In the genomic region with DNA sequence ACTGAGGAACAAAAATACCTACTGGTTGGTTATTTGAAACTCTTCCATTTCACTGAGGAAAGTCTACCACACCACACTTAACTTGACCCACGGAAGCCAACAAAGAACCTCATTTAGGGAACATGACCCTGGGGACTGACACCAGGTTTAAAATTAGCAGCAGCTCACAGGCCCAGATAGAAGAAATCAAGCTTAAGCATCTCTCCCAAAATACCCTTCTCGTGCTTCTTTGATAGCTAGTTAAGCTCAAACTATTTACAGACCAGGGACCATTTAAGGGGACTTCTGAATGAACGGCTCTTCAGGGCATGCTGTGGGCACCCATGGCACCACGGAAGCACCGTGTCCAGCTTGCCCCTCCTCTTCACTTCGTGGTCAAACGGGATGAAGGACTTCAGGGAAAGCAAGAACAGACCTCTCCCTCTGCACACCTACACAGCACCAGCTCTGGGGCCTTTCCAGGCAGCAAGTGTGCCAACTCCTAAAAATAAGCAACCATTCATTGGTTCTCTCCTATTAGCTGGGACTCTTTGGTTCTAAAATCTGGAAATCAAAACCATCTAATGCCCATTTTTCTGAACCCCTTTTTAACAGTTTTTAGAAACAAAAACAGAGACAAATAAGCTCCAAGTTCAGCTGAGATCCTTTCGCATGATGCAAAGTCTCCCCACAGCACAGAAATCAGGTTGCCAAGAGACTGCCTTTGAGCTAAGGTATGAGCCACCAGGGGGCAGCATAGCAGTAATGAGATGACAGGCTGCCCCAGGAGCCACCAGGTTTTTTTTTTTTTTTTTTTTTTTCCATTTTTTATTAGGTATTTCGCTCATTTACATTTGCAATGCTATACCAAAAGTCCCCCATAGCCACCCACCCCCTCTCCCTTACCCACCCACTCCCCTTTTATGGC, we compare ENCODE assay signal across 7 mouse cellular contexts.
DNase-seq lines count a peak whose midpoint lies in the region; ATAC-seq lines count a peak whose summit lies in the region.

No protein-coding gene starts in this region.

- H3K27me3 ChIP-seq in heart, embryonic 13.5 days (replicated peaks): no peaks in the 10 kb centered on the region
- H3K27me3 ChIP-seq in megakaryocyte, embryonic 14.5 days (replicated peaks): no peaks in the 10 kb centered on the region

- peaks cover 42% of the 10 kb centered on the region for H3K4me1 ChIP-seq in heart, embryonic 13.5 days
- H3K4me1 ChIP-seq in megakaryocyte, embryonic 14.5 days: peaks cover 85% of the 10 kb centered on the region

- H3K9ac ChIP-seq in heart, embryonic 13.5 days: peak overlapping the region; percentile 58

- 44% methylated on average over 8 of the region's 9 CpGs for WGBS in heart, embryonic 13.5 days

- ATAC-seq in erythroid progenitor cell, adult 5-6 weeks (replicated peaks; ENCODE audit: low FRiP score, poor library complexity, severe bottlenecking): peak; percentile 74; the same call in 1 of the 2 replicates
- ATAC-seq in heart, embryonic 13.5 days (ENCODE audit: extremely low read depth, insufficient number of reproducible peaks, low FRiP score, low TSS enrichment): no peak

- no peaks in the 10 kb centered on the region for H3K9me3 ChIP-seq in heart, embryonic 13.5 days
- H3K9me3 ChIP-seq in megakaryocyte, embryonic 14.5 days: no peaks in the 10 kb centered on the region

- no peaks in the 10 kb centered on the region for H3K36me3 ChIP-seq in heart, embryonic 13.5 days
- peaks cover 58% of the 10 kb centered on the region for H3K36me3 ChIP-seq in megakaryocyte, embryonic 14.5 days (replicated peaks; ENCODE audit: low read length)

- no peak overlapping the region for H3K4me3 ChIP-seq in heart, embryonic 13.5 days
- peak overlapping the region; percentile 64 for H3K4me3 ChIP-seq in megakaryocyte, embryonic 14.5 days (replicated peaks)

- peak overlapping the region; percentile 53 for H3K4me2 ChIP-seq in heart, embryonic 13.5 days

- peak overlapping the region; percentile 85 for H3K27ac ChIP-seq in heart, embryonic 13.5 days (replicated peaks)

- peak; percentile 82 for DNase-seq in MN1 (ENCODE audit: low spot score)
- DNase-seq in brain, adult 2 months (ENCODE audit: low read depth, low spot score): peak; percentile 95
- DNase-seq in layer of hippocampus, postnatal 14 days (ENCODE audit: low spot score in 2 of 2): peak; percentile 63 to 79
- DNase-seq in spleen, postnatal 14 days (ENCODE audit: low spot score in 2 of 2): peak; percentile 59 to 80
